Mouse (Mus musculus): ENCODE measurements around the gene Kcnd3. TPM values are rescaled to one million over a fixed set of nuclear protein-coding genes. Genes with fewer than 3 reads are reported as not detected.

The Kcnd3 gene
- polyA plus RNA-seq, 1 experiment, result 5.0 TPM

- Histone ChIP-seq H3K4me3 (ENCODE audit: insufficient read depth, low read depth, low read length) (no peak overlapping the region), H3K27me3 (replicated peaks; ENCODE audit: control insufficient read depth, insufficient read depth, low read length) (no peaks in the 10 kb centered on the region), H3K27ac (ENCODE audit: insufficient read depth, low read depth, low read length) (no peak overlapping the region), H3K36me3 (ENCODE audit: control insufficient read depth, insufficient read depth, low read length) (no peaks in the 10 kb centered on the region), H3K4me1 (ENCODE audit: control insufficient read depth, insufficient read depth, low read length) (no peaks in the 10 kb centered on the region)
- TF ChIP-seq POLR2A (IDR thresholded peaks at IDR 0.05; ENCODE audit: low read depth, low read length) (no peak), CTCF (conservative IDR thresholded peaks at IDR 0.05; ENCODE audit: insufficient read depth, insufficient read length, low read depth, low read length) (no peak)
- DNase-seq, result peak; percentile 18
- 30% methylated on average over 4 of the region's 4 CpGs for WGBS
Observed at GRCm38 (mm10) chr3:105489607-105490006, 37.5 kb downstream of the Kcnd3 start.

GRCm38 (mm10) chr3:105494886-105495285 is 42.8 kb downstream of the Kcnd3 start:
- Histone ChIP-seq H3K4me3 (ENCODE audit: insufficient read depth, low read depth, low read length) (no peak overlapping the region), H3K27me3 (replicated peaks; ENCODE audit: control insufficient read depth, insufficient read depth, low read length) (no peaks in the 10 kb centered on the region), H3K27ac (ENCODE audit: insufficient read depth, low read depth, low read length) (no peak overlapping the region), H3K4me1 (ENCODE audit: control insufficient read depth, insufficient read depth, low read length) (no peaks in the 10 kb centered on the region), H3K36me3 (ENCODE audit: control insufficient read depth, insufficient read depth, low read length) (no peaks in the 10 kb centered on the region)
- DNase-seq, result no peak
- 57% methylated on average over 9 of the region's 9 CpGs for WGBS
- no peak for TF ChIP-seq POLR2A (IDR thresholded peaks at IDR 0.05; ENCODE audit: low read depth, low read length)
- no peak for TF ChIP-seq CTCF (conservative IDR thresholded peaks at IDR 0.05; ENCODE audit: insufficient read depth, insufficient read length, low read depth, low read length)

GRCm38 (mm10) chr3:105496216-105496615 is 44.1 kb downstream of the Kcnd3 start:
- TF ChIP-seq POLR2A (IDR thresholded peaks at IDR 0.05; ENCODE audit: low read depth, low read length) (no peak), CTCF (conservative IDR thresholded peaks at IDR 0.05; ENCODE audit: insufficient read depth, insufficient read length, low read depth, low read length) (no peak)
- WGBS, result 58% methylated on average over 7 of the region's 7 CpGs
- H3K27me3 ChIP-seq (replicated peaks; ENCODE audit: control insufficient read depth, insufficient read depth, low read length), result no peaks in the 10 kb centered on the region

GRCm38 (mm10) chr3:105496935-105497334 is 44.8 kb downstream of the Kcnd3 start:
- no peak for TF ChIP-seq CTCF (conservative IDR thresholded peaks at IDR 0.05; ENCODE audit: insufficient read depth, insufficient read length, low read depth, low read length)
- Histone ChIP-seq H3K27ac (ENCODE audit: insufficient read depth, low read depth, low read length) (no peak overlapping the region), H3K27me3 (replicated peaks; ENCODE audit: control insufficient read depth, insufficient read depth, low read length) (no peaks in the 10 kb centered on the region), H3K4me1 (ENCODE audit: control insufficient read depth, insufficient read depth, low read length) (no peaks in the 10 kb centered on the region), H3K4me3 (ENCODE audit: insufficient read depth, low read depth, low read length) (no peak overlapping the region), H3K36me3 (ENCODE audit: control insufficient read depth, insufficient read depth, low read length) (no peaks in the 10 kb centered on the region)
- no peak for DNase-seq
- 72% methylated on average over 5 of the region's 5 CpGs for WGBS

More at GRCm38 (mm10) chr3:105496216-105496615, 44.1 kb downstream of the Kcnd3 start:
- Histone ChIP-seq H3K4me3 (ENCODE audit: insufficient read depth, low read depth, low read length) (no peak overlapping the region), H3K4me1 (ENCODE audit: control insufficient read depth, insufficient read depth, low read length) (no peaks in the 10 kb centered on the region), H3K36me3 (ENCODE audit: control insufficient read depth, insufficient read depth, low read length) (no peaks in the 10 kb centered on the region), H3K27ac (ENCODE audit: insufficient read depth, low read depth, low read length) (no peak overlapping the region)
- DNase-seq, result no peak

- 63% methylated on average over 1 of the region's 1 CpGs for WGBS
- Histone ChIP-seq H3K36me3 (ENCODE audit: control insufficient read depth, insufficient read depth, low read length) (no peaks in the 10 kb centered on the region), H3K27ac (ENCODE audit: insufficient read depth, low read depth, low read length) (no peak overlapping the region), H3K4me3 (ENCODE audit: insufficient read depth, low read depth, low read length) (no peak overlapping the region), H3K27me3 (replicated peaks; ENCODE audit: control insufficient read depth, insufficient read depth, low read length) (no peaks in the 10 kb centered on the region), H3K4me1 (ENCODE audit: control insufficient read depth, insufficient read depth, low read length) (no peaks in the 10 kb centered on the region)
- TF ChIP-seq CTCF (conservative IDR thresholded peaks at IDR 0.05; ENCODE audit: insufficient read depth, insufficient read length, low read depth, low read length), result no peak
- no peak for TF ChIP-seq POLR2A (IDR thresholded peaks at IDR 0.05; ENCODE audit: low read depth, low read length)
- DNase-seq, result no peak
Observed at GRCm38 (mm10) chr3:105501071-105501470, 48.9 kb downstream of the Kcnd3 start.

- Histone ChIP-seq H3K27ac (ENCODE audit: insufficient read depth, low read depth, low read length) (no peak overlapping the region), H3K36me3 (ENCODE audit: control insufficient read depth, insufficient read depth, low read length) (no peaks in the 10 kb centered on the region), H3K4me3 (ENCODE audit: insufficient read depth, low read depth, low read length) (no peak overlapping the region), H3K27me3 (replicated peaks; ENCODE audit: control insufficient read depth, insufficient read depth, low read length) (no peaks in the 10 kb centered on the region), H3K4me1 (ENCODE audit: control insufficient read depth, insufficient read depth, low read length) (no peaks in the 10 kb centered on the region)
- DNase-seq, result no peak
- 60% methylated on average over 3 of the region's 3 CpGs for WGBS
- TF ChIP-seq CTCF (conservative IDR thresholded peaks at IDR 0.05; ENCODE audit: insufficient read depth, insufficient read length, low read depth, low read length) (no peak), POLR2A (IDR thresholded peaks at IDR 0.05; ENCODE audit: low read depth, low read length) (no peak)
Observed at GRCm38 (mm10) chr3:105504272-105504671, 52.1 kb downstream of the Kcnd3 start.

GRCm38 (mm10) chr3:105505161-105505872 is 53.2 kb downstream of the Kcnd3 start:
- H3K4me1 ChIP-seq (ENCODE audit: control insufficient read depth, insufficient read depth, low read length), result no peaks in the 10 kb centered on the region
- H3K27ac ChIP-seq (ENCODE audit: insufficient read depth, low read depth, low read length), result no peak overlapping the region
- H3K27me3 ChIP-seq (replicated peaks; ENCODE audit: control insufficient read depth, insufficient read depth, low read length), result no peaks in the 10 kb centered on the region
- no peak overlapping the region for H3K4me3 ChIP-seq (ENCODE audit: insufficient read depth, low read depth, low read length)
- no peak for DNase-seq
- no peak for TF ChIP-seq CTCF (conservative IDR thresholded peaks at IDR 0.05; ENCODE audit: insufficient read depth, insufficient read length, low read depth, low read length)
- no peak for TF ChIP-seq POLR2A (IDR thresholded peaks at IDR 0.05; ENCODE audit: low read depth, low read length)
- no peaks in the 10 kb centered on the region for H3K36me3 ChIP-seq (ENCODE audit: control insufficient read depth, insufficient read depth, low read length)
- 79% methylated on average over 15 of the region's 15 CpGs for WGBS
